Mouse (Mus musculus) heart, adult 9 months (tissue): ENCODE measurements around the gene Olfr1426.
"Not testable (repeated sequence)": the region's sequence is repeated elsewhere in the genome, so short reads cannot be mapped to it uniquely, and the experiment has no call there.

Experiments used
- DNase-seq, 2 experiments: peaks; one replicate each; pipeline ENCODE4 v3.0.0; 2022; ENCODE audit warnings: low spot score in 2 of 2

Gene Olfr1426

GRCm38 (mm10) chr19:12091913-12092312 is at the start of gene Olfr1426:
Gene Olfr1426, minus strand, starts transcription at chr19:12092013.
- no peak for DNase-seq

DNA sequence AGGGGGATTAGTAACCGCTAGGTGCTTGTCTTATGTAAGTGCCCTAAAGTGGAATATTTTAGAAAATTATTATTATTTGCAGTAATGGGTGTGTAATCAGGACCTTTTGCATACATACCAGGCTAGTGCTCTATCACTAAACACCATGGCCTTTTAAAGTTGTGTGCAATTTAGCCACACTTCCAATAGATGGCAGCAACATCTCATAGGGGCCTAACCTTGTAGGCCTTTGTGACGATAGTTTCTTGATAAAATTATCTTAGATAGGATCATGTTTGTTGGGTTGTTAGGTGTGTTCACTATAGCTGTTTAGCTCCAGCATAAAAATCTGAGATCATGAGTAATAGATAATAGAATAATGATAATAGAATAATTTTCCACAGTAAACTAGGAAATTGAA is 42.5 kb upstream of the Olfr1426 start:
- DNase-seq: no peak

GRCm38 (mm10) chr19:12123103-12123502 is 31.3 kb upstream of the Olfr1426 start, which contains the start of gene Olfr76:
Gene Olfr76, minus strand, starts transcription at chr19:12123203.
- no peak for DNase-seq

DNA sequence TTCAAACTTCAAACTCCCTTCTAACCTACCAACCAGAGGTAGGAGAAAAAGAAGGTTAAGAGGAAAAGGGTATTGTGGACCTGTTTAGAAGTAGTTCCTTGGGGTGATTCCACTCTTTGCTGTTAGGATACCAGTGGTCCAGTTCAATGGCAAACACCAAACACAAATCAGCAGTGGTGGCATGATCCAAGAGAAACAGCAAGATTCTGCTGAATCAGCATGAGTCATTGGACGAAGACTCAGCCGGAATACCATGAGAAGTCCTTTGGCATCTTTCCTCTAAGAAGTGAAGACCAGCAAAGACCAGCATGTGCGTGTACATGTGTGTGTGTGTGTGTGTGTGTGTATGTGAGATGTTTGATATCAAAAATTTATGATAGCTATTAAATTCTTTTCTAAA is 24.7 kb upstream of the Olfr1426 start:
- DNase-seq: no peak

DNA sequence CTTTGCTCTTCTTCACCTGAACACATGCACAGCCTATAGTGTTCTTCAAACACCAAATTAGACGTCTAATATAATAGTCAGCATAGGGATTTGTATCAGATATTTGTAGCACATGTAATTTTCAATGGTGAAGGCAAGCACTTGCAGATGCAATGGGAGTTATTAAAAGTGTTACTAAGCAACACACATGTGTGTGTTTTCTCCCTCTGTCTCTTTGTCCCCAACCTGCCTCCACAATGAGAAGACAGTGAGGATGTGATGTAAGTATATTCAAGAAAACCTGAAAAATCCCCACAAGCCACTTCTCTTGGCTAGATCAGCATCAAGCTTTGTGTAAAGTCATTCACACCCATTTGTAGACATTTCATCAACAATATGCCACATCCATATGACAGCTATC is 24.0 kb upstream of the Olfr1426 start, which contains the start of gene Olfr1428:
TSS of gene Olfr1428 (minus strand) at position 101 of the 400 bp plus-strand sequence.
- DNase-seq: no peak

GRCm38 (mm10) chr19:12113807-12114206 is 22.0 kb upstream of the Olfr1426 start:
- DNase-seq: no peak

GRCm38 (mm10) chr19:12104541-12104940 is 12.7 kb upstream of the Olfr1426 start:
- no peak for DNase-seq

DNA sequence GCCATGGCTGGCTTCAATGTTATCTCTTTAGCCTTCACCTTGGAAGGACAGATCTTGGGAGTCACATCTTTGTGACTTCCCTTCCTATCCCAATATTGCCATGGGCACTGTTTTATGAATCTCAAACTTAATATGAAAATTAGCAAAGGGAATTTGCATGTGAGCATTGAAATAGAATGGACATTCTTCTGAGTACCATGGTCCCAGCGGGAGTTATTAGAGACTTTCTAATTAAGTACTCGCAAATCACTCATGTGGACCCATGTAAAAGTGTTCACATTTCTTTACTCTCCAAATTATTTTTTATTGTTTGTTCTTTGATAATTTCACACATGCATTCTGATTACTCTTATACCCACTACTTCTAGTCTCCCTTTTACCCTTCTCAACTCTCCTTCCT is 11.4 kb upstream of the Olfr1426 start, which contains the start of gene Olfr1427:
TSS of gene Olfr1427 (minus strand) at position 101 of the 400 bp plus-strand sequence.
- DNase-seq: no peak

GRCm38 (mm10) chr19:12077631-12078030 is 14.2 kb downstream of the Olfr1426 start, which contains the start of gene Olfr1425:
Gene Olfr1425, minus strand, starts transcription at chr19:12077731.
- DNase-seq: not testable (repeated sequence)

DNA sequence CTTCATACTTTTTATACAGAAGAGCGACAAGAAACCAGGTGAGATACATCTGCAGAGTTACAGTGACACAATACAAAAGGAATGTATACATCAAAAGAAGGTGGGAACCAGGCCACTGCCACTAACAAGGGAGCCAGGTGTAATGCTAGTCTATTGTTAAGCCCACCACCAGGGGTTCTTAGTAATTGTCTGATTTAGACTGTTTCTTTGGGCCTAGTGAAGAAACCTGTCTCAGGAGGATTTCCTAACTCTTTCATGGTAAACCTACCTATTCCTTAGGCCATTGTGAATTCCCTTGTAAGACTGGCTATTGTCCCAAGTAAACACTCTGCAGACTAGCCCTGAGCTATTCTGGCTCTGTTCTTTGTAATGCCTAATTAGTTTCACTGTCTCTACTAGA is 22.3 kb downstream of the Olfr1426 start:
- not testable (repeated sequence) for DNase-seq

GRCm38 (mm10) chr19:12067806-12068205 is 24.0 kb downstream of the Olfr1426 start:
- not testable (repeated sequence) for DNase-seq

- not testable (repeated sequence) for DNase-seq
Measured at GRCm38 (mm10) chr19:12062582-12062981, 29.2 kb downstream of the Olfr1426 start, which contains the start of gene Olfr1424. Gene Olfr1424, minus strand, starts transcription at chr19:12062682.

GRCm38 (mm10) chr19:12043163-12043562 is 48.6 kb downstream of the Olfr1426 start:
- DNase-seq: no peak

- DNase-seq: no peak
Measured at GRCm38 (mm10) chr19:12041217-12041616, 50.6 kb downstream of the Olfr1426 start, which contains the start of gene Olfr1423. Gene Olfr1423, minus strand, starts transcription at chr19:12041317.

DNA sequence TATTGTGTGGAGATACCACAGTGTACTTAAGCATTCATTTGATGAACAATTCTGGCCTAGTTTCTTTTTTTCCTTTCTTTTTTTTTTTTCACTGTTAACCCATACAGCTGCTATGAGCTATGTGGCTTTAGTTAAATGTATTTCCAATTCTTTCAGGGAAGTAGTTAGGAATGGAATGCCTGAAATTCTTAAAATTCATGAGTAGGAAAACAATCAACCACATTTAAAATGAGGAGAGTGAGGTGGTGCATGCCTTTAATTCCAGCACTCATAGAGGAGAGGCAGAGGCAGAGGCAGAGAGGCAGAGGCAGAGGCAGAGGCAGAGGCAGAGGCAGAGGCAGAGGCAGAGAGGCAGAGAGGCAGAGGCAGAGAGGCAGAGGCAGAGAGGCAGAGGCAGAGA is 54.1 kb downstream of the Olfr1426 start:
- DNase-seq: no peak
